Mouse (Mus musculus) cerebellum, postnatal 4 days (tissue): ENCODE results near the gene Gm20388.

Experiments
- DNase-seq, 2 experiments: peaks; one replicate each; pipeline ENCODE4 v3.0.0; 2022; ENCODE audit warnings: low spot score in 2 of 2, mixed read lengths in 1 of 2

The Gm20388 gene

DNA sequence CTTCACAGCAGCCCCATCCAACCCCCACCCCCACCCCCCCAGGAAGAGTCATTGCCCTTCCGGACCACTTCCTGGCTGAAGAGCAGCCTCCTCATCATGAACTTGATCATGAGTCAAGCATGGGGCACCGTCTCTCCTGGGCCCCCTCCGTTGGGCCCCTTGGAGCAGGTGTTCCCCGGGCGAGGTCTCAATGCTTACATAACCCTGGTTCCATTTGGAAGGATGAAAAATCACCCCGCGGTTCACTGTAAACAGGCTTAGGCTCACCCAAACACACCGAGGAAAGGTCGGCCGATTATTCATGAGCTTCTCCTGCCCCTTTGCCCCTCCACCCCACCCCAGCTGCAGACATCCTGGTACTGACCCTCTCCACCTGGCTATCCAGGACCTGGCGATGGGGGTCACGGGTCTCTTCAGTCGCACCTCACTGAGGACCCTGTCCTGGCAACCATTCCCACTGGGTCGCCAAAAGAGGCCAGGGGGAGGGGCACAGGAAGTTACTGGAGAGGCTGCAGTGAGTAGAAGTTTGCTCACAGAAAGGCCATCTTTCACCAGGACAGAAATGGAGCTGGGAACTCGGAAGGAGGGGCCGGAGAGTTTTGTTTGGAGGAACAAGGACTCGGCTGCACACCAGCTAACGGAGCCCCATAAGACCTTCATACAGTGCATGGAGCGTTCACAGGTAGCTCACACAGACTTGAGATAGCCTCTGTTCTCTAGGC lies 1133.2 kb downstream of the Gm20388 start:
- no peak for DNase-seq

DNA sequence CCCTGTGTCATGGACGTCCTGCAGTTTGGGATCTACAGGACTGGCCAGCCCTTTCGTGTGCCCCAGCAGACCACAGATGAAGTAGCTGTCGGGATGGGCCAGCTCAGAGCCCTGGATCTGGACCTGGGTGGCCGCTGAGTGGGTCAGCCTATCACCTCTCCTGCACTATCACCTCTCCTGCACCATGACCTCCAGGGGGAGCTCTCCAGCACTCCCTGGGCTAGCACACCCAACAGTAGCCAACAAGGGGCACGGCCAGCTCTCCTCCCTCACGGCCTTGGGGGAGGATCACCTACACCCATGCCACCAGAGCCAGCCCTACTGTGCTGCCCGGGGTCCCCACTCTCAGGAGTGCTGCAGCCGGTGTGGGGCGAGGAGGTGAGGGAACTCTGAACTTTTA lies 1136.8 kb downstream of the Gm20388 start:
- no peak for DNase-seq

DNA sequence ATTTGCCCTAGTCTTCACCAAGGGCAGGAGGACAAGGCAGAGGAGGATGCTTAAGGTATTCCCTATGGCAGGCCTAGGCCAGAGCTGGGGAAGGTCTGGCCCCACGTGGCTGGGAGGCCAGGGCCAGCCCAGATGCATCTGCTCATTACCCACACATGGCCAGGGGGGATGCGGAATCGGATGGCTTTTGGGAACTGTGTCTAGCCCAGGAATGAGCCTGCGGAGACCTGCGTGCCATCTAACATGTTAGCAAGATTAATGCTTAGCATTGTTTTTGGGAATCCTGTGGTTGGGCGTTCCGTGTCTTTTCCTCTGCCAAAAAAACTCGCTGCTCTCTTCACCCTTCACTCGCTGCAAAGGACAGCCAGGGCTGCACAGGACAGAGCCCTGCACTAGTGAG lies 1147.4 kb downstream of the Gm20388 start:
- DNase-seq = no peak

DNA sequence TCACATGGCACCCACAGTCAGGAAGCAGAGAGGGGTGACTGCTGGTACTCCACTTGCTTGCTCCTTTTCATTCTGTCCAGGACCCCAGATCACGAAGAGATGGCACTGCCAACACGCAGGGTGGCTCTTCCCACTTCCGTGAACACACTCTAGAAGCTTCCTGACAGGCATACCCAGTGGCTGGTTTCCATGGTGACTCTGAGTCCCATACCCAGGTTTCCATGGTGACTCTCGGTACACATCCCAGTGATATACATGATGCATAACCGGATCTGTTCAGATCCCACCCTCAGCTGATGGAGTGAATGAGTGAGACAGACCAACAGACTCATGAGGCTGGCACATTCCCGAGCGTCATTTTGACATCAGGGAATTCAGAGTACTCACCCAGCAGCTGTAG lies 1148.5 kb downstream of the Gm20388 start:
- DNase-seq = no peak

DNA sequence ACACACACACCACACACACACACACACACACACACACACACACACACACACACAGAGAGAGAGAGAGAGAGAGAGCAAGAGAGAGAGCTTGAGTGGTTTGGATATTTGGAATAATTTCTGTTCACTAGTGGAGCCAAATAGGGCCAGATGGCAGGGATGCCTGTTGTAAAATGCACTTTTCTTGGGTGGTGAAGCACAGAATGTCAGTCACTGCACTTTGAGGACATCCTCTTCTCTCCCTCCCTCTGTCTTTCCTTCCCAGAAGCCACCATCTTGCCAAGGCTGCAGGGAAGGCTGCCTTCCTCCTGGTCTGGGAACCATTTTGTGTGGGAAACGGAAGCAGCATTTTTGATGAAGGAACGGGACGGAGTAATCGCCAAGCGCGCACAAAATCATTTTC lies 1151.9 kb downstream of the Gm20388 start:
- DNase-seq = no peak

DNA sequence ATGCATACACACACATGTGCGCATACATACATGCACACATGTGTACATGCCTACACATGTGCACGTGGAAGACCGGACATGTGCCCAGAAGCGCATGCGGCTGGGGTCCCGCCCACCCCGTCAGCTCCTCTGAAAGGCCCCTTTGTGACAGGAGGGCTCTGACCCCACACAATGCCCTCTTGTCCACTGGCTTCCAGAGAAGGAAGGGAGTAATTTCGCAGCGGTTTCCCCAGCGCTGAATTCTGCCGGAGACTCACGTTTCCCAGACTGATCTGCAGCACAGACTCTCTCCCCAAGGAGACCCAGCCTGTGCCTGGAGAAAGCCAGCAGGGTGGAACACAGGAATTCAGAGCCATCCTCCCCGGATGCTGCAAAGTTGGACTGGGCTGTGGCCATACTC lies 1153.0 kb downstream of the Gm20388 start:
- DNase-seq = no peak

DNA sequence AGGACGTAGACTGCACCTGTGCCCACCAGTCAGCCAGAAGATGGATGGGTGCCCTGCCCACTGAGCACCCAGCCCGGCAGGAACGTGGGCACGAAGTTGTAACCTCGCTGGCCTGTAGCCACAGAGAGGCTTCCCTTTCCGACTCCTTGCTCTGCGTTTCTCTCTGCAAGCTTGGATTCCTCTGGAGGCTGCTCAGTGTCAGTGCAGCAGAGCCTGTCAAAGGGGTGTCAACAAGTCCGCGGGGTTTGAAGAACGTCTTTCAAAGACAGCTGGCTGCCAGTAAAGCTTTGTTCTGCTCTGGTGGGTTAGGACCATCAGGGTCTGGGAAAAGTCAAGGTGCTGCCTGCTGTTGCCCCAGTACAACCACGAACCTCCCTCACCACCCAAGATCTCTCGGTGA lies 1160.8 kb downstream of the Gm20388 start:
- no peak for DNase-seq

DNA sequence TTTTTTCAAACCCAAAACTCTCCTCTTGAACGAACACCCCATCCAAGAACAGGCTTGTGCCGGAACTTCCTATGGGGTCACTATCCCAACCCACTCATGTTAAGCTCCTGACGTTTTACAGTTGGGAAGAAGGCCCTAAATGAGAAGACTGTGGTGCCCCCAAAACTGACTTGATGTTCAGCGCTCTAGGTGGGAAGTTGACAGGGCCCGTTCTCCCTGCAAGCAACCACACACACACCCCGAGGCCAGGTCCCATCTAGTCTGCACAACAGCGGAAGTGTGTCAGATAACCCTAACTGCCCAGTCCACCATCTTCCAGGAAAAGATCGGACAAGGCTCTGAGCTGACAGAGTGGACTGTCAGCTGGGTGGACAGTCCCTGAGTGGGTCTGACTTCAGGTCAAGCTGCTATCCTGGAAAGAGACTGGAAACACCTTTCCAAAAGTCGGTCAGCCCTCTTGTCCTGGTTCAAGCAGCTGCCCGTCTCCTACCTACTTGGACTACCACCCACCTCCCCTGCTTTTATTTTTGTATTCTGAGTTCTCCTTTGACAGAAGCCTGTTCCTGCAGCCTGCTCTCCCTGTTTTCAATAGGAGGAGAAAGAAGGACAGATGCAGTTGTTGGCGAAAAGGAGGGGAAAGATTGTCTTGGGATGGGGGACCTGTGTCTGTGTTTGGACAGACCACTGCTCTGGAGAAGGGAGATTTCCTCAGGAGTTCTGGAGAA lies 1161.9 kb downstream of the Gm20388 start:
- DNase-seq = no peak

DNA sequence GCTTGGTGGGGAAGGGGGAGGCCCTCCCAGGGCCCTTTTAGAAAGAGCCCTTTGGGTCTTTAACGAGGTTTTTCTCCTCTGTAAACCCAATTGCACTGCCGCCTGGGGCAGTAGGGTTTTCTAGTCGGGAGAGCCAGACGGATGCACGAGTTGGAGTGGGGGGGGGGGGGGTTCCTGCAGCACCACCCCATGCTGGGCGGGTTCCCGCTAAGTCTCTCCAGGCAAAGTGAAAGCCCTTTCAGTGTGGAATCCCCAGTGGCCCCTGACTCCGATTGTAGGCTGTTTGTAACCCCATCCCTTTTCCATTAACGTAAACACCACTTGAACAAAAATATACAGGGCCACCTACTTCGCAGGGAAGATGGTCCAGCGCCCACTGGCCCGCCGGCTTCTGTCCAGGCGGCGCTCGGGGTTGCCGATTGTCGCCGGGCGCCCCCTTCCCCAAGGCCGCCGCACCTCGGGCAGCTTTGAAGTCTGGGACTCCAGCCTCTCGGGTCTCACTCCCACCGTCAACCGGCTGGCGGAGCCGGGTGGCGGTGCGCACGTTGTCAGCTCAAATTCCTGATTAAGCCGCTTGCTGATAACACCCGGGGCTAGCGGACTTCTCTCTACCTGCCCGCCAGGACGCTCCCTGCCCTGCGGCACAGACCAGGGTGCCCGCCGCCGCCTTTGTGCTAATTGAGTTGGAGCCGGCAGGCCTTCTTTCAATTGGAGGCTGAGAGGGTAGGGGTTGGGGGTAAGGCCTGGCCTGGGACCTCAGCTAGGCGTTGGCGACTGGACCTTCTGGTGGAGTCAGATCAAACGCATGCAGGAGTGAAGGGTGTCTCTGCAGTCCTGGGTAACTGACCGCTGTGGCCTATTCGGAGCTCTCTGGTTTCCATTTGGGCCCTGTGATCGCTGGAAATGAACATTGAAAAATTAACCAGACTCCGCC lies 1162.8 kb downstream of the Gm20388 start:
- no peak for DNase-seq

DNA sequence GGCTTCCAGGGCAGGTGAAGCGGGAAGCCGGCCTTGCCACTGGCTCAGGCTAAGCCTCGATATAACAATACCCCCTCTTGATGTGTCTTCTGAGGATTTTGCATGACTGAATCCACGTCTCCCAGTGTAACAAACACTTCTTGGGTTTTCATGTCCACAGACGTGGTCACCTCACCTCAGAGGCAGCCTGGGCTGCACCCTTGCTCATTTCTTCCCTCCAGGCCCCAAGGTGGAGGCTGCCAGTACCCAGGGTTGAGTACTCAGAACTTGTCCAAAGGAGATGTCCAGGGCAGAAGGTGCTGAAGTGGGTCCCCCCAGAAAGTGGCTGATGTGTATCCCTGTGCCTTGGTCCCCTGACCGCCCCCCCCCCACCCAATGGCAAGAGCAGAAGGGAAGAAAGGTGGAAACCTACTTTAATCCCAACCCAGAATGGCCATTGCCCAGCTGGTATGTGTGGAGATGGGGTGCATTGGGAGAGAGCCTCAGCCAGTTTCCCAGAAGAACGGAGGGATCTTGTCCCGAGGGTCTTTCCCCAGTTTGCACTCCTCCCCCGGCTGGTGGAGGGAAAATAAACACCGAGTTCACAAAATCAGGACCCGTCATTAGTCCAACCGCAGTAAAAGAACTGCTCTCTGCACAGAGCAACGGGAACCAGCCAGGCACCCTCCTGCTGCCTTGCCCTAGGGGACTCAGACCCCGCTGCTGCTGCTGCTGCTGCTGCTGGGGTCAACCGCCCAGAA lies 1163.6 kb downstream of the Gm20388 start:
- DNase-seq = no peak

DNA sequence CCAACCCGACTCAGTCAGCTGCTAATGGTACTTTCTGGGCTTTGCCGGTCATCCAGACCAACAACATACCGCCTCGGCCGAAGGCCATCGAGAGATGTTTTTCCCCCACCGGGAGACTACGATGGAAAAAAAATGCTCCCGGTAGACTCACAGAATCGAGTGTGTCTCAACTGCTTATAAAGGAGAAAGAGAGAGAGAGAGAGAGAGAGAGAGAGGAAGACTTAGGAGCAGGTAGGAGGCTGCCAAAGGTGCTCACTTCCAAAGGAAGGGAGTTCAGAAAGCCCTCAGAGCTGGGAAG lies 1164.2 kb downstream of the Gm20388 start:
- no peak for DNase-seq

DNA sequence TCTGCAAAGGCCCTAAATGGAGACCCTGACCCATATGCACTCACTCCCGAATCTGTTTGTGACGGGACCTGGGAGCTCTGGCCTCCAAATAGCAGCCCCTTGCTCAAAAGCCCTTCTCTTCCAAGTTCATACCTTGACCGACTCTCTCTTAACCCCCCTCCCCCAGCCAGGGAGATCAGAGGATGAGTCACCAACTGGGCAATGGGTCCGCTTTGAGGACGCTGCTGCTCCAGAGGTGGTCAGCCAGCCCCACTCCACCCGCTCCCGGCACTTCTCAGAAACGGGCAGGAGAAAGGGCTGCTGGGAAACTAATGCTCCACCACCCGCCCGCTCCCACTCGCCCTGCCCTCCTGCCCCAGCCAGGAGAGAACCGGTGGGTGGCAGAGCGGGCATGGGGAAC lies 1165.3 kb downstream of the Gm20388 start:
- no peak for DNase-seq

DNA sequence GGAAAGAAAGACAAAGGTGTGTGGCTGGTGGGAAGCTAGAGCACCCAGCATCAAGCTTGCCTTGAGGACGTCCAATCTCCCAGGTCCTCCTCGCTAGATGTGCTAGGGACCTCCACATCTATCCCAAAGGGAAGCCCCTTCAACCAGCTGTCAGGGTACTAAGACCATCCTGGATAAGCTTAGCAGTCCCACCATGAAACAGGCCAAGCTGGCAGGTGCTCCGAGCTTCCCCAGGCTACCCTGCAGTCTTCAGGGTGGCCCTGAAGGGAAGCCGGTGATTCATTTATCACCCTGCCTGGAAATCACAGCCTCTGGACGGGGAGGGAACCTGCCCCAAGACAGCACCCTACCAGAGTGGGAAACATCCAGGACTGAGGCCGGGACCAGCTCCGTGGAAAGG lies 1165.9 kb downstream of the Gm20388 start:
- DNase-seq = no peak

DNA sequence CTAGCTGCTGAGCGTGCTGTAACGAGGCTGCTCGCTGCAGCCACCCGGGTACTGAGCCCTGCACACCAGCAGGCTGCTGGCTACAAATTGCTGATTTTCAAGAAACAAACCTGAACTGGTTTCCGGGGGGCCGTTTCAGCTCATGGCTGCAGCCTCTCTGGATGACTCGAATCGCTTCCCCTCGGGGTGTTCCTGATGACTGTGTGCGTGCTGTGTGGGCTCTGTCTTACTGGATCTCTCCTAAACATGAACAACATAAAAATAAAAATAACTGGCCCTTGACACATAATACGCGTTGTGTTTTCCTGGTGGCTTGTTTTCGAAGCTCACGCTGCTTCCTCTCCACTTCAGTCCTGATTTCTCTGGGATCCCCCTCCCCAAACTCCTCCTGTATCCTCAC lies 1168.1 kb downstream of the Gm20388 start:
- DNase-seq = no peak

DNA sequence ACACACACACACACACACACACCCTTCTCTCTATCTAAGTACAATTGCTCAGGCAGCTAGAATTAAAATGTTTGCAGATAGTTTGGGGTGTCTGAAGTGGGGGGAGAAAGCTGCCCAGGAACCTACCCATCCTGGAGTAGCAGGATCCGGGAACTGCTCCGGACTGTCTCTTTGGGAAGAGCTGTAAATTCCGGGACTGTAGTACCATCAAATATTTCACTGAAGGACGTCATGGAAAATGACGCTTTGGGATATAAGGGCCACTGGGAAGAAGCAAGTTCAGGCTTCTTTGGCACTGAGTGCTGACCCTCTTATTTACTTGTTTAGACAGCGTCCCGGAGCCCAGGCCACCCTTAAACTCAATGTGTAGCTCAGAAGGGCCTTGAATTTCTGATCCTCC lies 1168.6 kb downstream of the Gm20388 start:
- DNase-seq = no peak

DNA sequence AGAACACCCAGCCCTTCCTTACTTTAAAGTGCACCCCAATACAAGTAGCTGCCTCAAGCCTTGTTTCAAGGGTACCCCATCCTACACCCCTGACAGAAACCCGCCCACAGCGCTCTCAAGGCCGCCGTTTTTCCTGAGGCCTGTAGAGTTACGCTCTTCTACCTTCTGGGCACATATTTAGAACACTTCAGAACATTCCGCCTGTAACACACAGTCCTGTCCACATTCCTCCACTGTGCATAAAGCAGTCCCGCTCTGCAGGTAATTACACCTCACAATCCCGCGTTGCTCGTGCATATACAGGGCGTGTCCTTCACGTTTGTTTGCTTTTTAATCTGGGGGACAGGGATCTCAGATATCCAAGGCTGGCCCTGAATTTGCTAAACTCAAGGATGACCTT lies 1169.3 kb downstream of the Gm20388 start:
- DNase-seq = no peak

DNA sequence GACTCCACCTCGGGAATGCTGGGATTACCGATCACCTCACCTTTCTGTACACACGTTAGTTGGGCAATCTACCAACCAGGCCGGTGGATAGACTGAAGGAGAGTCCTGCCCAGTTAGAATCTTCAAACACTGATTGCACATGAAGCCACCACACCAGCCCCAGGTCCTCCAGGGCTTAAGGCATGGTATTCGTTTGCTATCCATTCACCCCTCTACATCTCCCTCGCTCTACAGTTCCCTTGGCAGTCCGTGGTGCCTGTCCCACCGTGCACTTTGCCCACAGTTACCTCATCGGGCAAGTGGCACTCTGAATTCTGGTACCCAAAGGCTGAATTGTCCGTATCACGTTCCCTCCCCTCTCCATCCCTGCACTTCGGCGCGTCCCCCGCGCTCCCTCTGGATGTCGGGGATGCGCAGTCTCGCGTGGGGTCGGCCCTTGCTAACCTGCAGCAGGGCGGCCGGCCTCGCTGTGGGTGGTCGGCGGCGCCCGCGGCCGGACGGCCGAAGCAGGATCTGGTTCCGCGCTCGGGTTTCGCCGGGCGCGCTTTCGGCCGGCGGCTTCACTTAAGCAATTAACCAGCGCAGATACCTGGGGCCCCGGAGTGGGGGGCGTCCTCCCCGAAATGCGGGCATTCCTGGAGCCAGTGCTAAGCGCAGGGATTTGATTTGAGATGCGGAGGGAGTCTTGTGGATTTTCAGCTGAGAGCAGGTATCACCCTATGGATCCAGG lies 1169.9 kb downstream of the Gm20388 start:
- DNase-seq = no peak

DNA sequence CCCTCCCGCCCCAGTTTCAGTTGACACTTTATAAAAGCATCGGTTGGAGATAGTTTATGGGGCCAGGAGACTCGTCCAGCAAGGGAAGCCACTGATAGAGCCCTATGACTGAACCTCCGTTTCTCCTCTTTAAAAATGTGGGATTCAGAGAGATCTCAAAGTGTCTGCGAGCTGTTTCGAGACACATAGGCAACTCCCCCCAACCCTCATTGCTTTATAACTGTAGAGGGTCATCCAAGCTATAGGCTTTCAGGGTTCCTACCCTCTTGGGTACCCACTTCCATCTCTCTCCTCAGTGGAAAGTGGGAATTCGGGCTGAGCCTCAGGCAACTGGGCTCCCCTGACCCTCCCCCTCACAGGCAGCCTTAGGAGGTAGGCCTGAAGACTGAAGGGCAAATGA lies 1170.8 kb downstream of the Gm20388 start:
- DNase-seq = no peak

DNA sequence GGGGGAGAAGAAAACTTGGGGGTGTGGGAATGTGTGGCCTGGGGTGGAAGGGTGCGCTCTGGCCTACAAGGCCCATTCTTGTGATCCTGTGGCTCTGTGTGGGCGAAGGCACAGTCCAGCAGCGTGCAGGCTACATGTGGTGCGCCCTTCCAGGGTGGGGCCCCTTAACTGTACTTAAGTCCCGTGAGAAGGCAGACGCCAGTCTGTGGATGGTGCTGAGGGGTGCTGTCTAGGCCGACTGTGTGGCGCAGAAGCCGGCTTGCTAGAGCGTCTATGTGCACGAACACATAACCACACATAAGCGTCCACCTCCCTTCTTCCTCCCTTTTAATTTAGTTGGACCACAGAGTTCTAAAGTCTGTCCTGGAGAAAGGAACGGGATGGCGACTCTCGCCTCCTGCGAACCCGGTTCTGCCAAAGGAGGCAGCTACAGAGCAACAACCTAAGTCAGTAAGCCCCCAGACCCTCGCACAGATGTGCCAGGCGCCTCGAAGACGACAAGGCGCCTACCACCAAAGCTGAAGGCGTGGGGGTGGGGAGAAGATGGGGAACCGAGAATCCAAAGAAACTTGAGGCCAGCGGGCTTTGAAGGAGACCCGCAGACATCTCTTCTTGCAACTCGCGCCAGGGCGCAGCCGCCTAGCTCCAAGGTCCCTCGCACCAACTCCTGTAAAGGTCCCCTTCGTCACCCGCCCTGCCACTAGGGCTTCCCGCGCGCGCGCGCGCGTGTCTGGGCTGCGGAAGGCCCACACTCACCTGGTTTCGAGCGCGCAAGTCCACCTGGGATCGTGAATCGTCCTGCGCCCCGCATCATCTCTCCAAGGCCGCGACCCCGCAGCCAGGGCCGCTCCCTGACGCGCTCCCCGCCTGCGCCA lies 1171.8 kb downstream of the Gm20388 start:
- DNase-seq = no peak
